Mouse (Mus musculus) G1E (cell line): ENCODE results near the gene Dtnbp1.

Source experiments
- CTCF ChIP-seq: IDR thresholded peaks from 2 replicates; pipeline ENCODE4 v1.5.1; 2012; ENCODE audit warnings: low read depth, low read length, inconsistent platforms, mixed read lengths
- TAL1 ChIP-seq: conservative IDR thresholded peaks from 2 replicates; pipeline ENCODE4 v1.6.1; 2012; ENCODE audit warnings: low read depth, low read length, inconsistent platforms, mixed read lengths

- no peak for TF ChIP-seq CTCF
- TF ChIP-seq TAL1: no peak
These were observed 29.4 kb upstream of the Dtnbp1 start for GRCm38 (mm10) chr13:45031314-45031713.
